Mouse (Mus musculus): ENCODE measurements around the gene Reck. TPM values are rescaled to one million over a fixed set of nuclear protein-coding genes. Genes with fewer than 3 reads are reported as not detected.

Reck gene
- polyA plus RNA-seq, 1 experiment, result 0.12 TPM

DNA sequence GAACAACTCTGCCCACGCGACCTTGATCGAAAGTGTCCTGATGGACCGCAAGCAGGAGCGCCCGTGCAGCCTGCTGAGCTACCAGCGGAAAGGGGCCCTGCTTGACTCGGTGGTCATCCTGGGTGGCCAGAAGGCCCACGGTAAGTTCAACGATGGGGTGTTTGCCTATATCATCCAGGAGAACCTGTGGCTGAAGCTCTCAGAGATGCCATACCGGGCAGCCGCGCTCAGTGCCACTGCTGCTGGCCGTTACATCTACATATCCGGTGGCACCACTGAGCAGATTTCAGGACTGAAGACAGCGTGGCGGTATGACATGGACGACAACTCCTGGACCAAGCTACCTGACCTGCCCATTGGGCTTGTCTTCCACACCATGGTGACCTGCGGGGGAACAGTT, 109.0 kb downstream of the Reck start:
- Histone ChIP-seq H3K27ac (ENCODE audit: insufficient read depth, low read depth, low read length) (no peak overlapping the region), H3K4me1 (ENCODE audit: control insufficient read depth, insufficient read depth, low read length) (0 out of 2 replicates have a peak, but pooled peaks cover 3% of the 10 kb centered on the region), H3K4me3 (ENCODE audit: insufficient read depth, low read length) (no peak overlapping the region)
- TF ChIP-seq CTCF (IDR thresholded peaks at IDR 0.05; ENCODE audit: low read depth, low read length) (no peak), POLR2A (IDR thresholded peaks at IDR 0.05; ENCODE audit: borderline replicate concordance, low read depth, low read length) (no peak)

GRCm38 (mm10) chr4:43988976-43989375, 113.6 kb downstream of the Reck start:
- Histone ChIP-seq H3K27ac (ENCODE audit: insufficient read depth, low read depth, low read length) (no peak overlapping the region), H3K4me3 (ENCODE audit: insufficient read depth, low read length) (no peak overlapping the region), H3K4me1 (ENCODE audit: control insufficient read depth, insufficient read depth, low read length) (no peaks in the 10 kb centered on the region)
- TF ChIP-seq CTCF (IDR thresholded peaks at IDR 0.05; ENCODE audit: low read depth, low read length), result no peak
- no peak for TF ChIP-seq POLR2A (IDR thresholded peaks at IDR 0.05; ENCODE audit: borderline replicate concordance, low read depth, low read length)

DNA sequence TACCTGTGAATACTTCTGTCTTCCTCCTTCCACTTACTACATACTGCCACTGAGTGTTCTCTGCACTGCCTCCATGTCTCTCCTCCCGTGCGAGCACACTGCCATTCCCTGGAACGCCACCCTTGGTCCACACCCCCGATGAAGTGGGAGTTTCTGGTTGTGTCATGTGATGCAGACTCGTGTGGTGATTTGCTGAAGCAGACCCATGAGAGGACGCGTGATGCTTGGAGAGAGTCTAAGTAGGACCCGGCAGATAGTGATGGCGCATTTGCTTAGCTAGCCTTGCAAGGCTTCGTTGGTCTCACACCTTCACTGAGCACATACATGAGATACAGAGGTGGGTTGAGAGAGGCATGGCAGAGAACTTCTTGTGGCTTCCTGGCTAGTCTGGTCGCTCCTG, 117.7 kb downstream of the Reck start:
- TF ChIP-seq POLR2A (IDR thresholded peaks at IDR 0.05; ENCODE audit: borderline replicate concordance, low read depth, low read length), result no peak
- TF ChIP-seq CTCF (IDR thresholded peaks at IDR 0.05; ENCODE audit: low read depth, low read length), result no peak
- Histone ChIP-seq H3K4me1 (ENCODE audit: control insufficient read depth, insufficient read depth, low read length) (no peaks in the 10 kb centered on the region), H3K4me3 (ENCODE audit: insufficient read depth, low read length) (no peak overlapping the region), H3K27ac (ENCODE audit: insufficient read depth, low read depth, low read length) (no peak overlapping the region)

GRCm38 (mm10) chr4:43994342-43994741, 119.0 kb downstream of the Reck start:
- TF ChIP-seq CTCF (IDR thresholded peaks at IDR 0.05; ENCODE audit: low read depth, low read length) (no peak), POLR2A (IDR thresholded peaks at IDR 0.05; ENCODE audit: borderline replicate concordance, low read depth, low read length) (no peak)
- H3K4me1 ChIP-seq (ENCODE audit: control insufficient read depth, insufficient read depth, low read length), result no peaks in the 10 kb centered on the region

More at GRCm38 (mm10) chr4:43994342-43994741, 119.0 kb downstream of the Reck start:
- H3K27ac ChIP-seq (ENCODE audit: insufficient read depth, low read depth, low read length), result no peak overlapping the region
- no peak overlapping the region for H3K4me3 ChIP-seq (ENCODE audit: insufficient read depth, low read length)

Other genes with a start within 250 kb of the Reck start
- gene Npr2, start 243.6 kb upstream of the Reck start, polyA plus RNA-seq (2012; ENCODE audit: insufficient read depth, insufficient read length, missing spikeins), result 0.44 TPM in 1 of 2 replicates, not detected in the other
- not detected in 2 replicates for gene Spag8, start 221.9 kb upstream of the Reck start, polyA plus RNA-seq (2012; ENCODE audit: insufficient read depth, insufficient read length, missing spikeins)
- gene Hint2, start 219.1 kb upstream of the Reck start, polyA plus RNA-seq (2012; ENCODE audit: insufficient read depth, insufficient read length, missing spikeins), result 32.7 and 33.1 TPM in 2 replicates
- gene Tmem8b, start 206.6 kb upstream of the Reck start, polyA plus RNA-seq (2012; ENCODE audit: insufficient read depth, insufficient read length, missing spikeins), result 1.9 and 2.4 TPM in 2 replicates
- 0.15 and 0.21 TPM in 2 replicates for gene Fam221b, start 206.4 kb upstream of the Reck start, polyA plus RNA-seq (2012; ENCODE audit: insufficient read depth, insufficient read length, missing spikeins)
- gene Olfr70, start 174.7 kb upstream of the Reck start, polyA plus RNA-seq (2012; ENCODE audit: insufficient read depth, insufficient read length, missing spikeins), result not detected in 2 replicates
- not detected in 2 replicates for gene Olfr71, start 165.3 kb upstream of the Reck start, polyA plus RNA-seq (2012; ENCODE audit: insufficient read depth, insufficient read length, missing spikeins)
- not detected in 2 replicates for gene Hrct1, start 148.3 kb upstream of the Reck start, polyA plus RNA-seq (2012; ENCODE audit: insufficient read depth, insufficient read length, missing spikeins)
- not detected in 2 replicates for gene Spaar, start 145.5 kb upstream of the Reck start, polyA plus RNA-seq (2012; ENCODE audit: insufficient read depth, insufficient read length, missing spikeins)
- not detected in 2 replicates for gene Olfr159, start 104.5 kb upstream of the Reck start, polyA plus RNA-seq (2012; ENCODE audit: insufficient read depth, insufficient read length, missing spikeins)
- gene Olfr156, start 51.6 kb upstream of the Reck start, polyA plus RNA-seq (2012; ENCODE audit: insufficient read depth, insufficient read length, missing spikeins), result not detected in 2 replicates
- gene Olfr157, start 35.3 kb upstream of the Reck start, polyA plus RNA-seq (2012; ENCODE audit: insufficient read depth, insufficient read length, missing spikeins), result 0.33 TPM in 1 of 2 replicates, not detected in the other
- gene Olfr155, start 24.0 kb upstream of the Reck start, polyA plus RNA-seq (2012; ENCODE audit: insufficient read depth, insufficient read length, missing spikeins), result not detected in 2 replicates
- gene Glipr2, start 81.9 kb downstream of the Reck start, polyA plus RNA-seq (2012; ENCODE audit: insufficient read depth, insufficient read length, missing spikeins), result 1.8 and 2.1 TPM in 2 replicates
- not detected in 2 replicates for gene Ccin, start 108.0 kb downstream of the Reck start, polyA plus RNA-seq (2012; ENCODE audit: insufficient read depth, insufficient read length, missing spikeins)
- 840 and 888 TPM in 2 replicates for gene Clta, start 128.9 kb downstream of the Reck start, polyA plus RNA-seq (2012; ENCODE audit: insufficient read depth, insufficient read length, missing spikeins)
- 6.6 and 11.5 TPM in 2 replicates for gene Gne, start 208.6 kb downstream of the Reck start, polyA plus RNA-seq (2012; ENCODE audit: insufficient read depth, insufficient read length, missing spikeins)

Data from bone marrow macrophage, adult 2 months (primary cell).